Mouse (Mus musculus) liver, postnatal 0 days (tissue): ENCODE data around the gene Car11.

Experiments
- CTCF ChIP-seq: sonication (generic); IDR thresholded peaks from 2 replicates; pipeline ENCODE4 v1.5.1; 2016; ENCODE audit warnings: antibody characterized with exemption, low read depth
- EP300 ChIP-seq: IDR thresholded peaks from 2 replicates; pipeline ENCODE4 v1.6.1; 2016; ENCODE audit warnings: antibody characterized with exemption, low read depth, mild to moderate bottlenecking

GRCm38 (mm10) chr7:45713881-45714520 is 14.4 kb downstream of the Car11 start:
- no peak for TF ChIP-seq CTCF
- TF ChIP-seq EP300 = peak; percentile 31; the same call in 1 of the 2 replicates
